Mouse (Mus musculus): ENCODE results near the gene Tns1. TPM values are rescaled to one million over a fixed set of nuclear protein-coding genes. Genes with fewer than 3 reads are reported as not detected.

The Tns1 gene
- polyA plus RNA-seq, 1 experiment from 2014 or later: 15.5 TPM

DNA sequence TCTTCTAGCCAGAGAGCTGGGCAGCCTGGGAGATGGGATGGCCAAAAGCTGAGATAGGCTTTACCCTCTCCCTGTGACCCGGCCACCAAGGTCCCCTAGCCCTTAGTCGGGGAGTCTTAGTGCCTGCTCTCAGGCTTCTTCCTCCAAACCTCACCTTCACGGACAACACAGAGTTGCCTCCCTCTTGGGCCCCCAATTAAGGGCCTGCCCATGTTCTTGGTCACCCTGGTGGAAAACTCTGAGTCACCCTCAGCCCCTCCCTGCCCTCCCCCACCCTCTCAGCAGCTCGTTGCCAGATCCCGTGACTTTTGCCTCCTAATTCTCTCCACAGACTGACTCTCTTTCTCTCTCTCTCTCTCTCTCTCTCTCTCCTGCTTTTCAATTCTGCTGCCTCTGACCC lies 39.5 kb downstream of the Tns1 start:
- ATAC-seq (ENCODE audit: low FRiP score) (no peak), DNase-seq (ENCODE audit: low spot score) (no peak)
- H3K4me1 ChIP-seq (replicated peaks; ENCODE audit: control insufficient read depth, insufficient read depth, low read length): 0 out of 2 replicates have a peak, but pooled peaks cover 2% of the 10 kb centered on the region
- no peak overlapping the region for H3K9ac ChIP-seq
- no peak overlapping the region for H3K4me2 ChIP-seq (replicated peaks)
- no peak overlapping the region for H3K4me3 ChIP-seq (replicated peaks; ENCODE audit: low read length)
- no peaks in the 10 kb centered on the region for H3K9me3 ChIP-seq (ENCODE audit: control insufficient read depth, low read length)
- H3K27me3 ChIP-seq (ENCODE audit: control insufficient read depth, insufficient read depth, low read length): no peaks in the 10 kb centered on the region
- WGBS: 49% methylated on average over 5 of the region's 5 CpGs
- H3K36me3 ChIP-seq (replicated peaks; ENCODE audit: control insufficient read depth, insufficient read depth): no peaks in the 10 kb centered on the region
- no peak overlapping the region for H3K27ac ChIP-seq

DNA sequence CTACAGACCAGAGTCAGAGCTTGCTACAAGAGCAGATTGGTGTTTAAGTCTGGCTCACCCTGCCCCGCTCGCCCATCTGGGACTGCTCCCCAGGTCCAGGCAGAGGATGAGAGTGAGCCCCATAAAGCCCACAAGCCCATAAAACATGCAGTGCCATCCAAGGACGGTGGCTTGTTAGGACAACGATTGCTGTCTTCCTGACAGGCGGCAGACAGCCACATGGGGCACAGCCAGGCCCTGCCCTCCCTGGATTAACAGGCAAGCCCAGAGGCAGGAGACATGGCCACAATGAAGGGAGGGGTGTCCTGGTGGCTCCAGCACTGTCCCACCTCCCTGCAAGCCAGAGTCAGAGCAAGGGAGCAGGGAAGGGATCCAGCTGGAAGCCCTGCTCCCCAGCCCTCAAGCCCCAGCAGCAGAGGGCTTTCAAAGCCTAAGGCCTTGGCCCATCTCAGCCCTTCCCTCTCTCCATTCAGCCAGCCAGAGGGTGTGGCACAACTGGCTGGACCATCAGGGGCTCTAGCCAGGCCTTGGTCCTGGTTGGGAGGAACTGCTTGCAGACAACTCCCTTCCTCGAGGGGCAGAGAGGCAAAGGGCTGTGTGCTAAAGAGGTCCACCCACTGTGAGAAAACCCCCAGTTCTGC lies 40.1 kb downstream of the Tns1 start:
- no peaks in the 10 kb centered on the region for H3K36me3 ChIP-seq (replicated peaks; ENCODE audit: control insufficient read depth, insufficient read depth)
- H3K9ac ChIP-seq: no peak overlapping the region
- DNase-seq (ENCODE audit: low spot score) (no peak), ATAC-seq (ENCODE audit: low FRiP score) (no peak)
- no peak overlapping the region for H3K27ac ChIP-seq
- WGBS: 69% methylated on average over 6 of the region's 6 CpGs
- no peak overlapping the region for H3K4me3 ChIP-seq (replicated peaks; ENCODE audit: low read length)
- no peak overlapping the region for H3K4me2 ChIP-seq (replicated peaks)
- H3K9me3 ChIP-seq (ENCODE audit: control insufficient read depth, low read length): no peaks in the 10 kb centered on the region
- H3K27me3 ChIP-seq (ENCODE audit: control insufficient read depth, insufficient read depth, low read length): no peaks in the 10 kb centered on the region
- 0 out of 2 replicates have a peak, but pooled peaks cover 2% of the 10 kb centered on the region for H3K4me1 ChIP-seq (replicated peaks; ENCODE audit: control insufficient read depth, insufficient read depth, low read length)

DNA sequence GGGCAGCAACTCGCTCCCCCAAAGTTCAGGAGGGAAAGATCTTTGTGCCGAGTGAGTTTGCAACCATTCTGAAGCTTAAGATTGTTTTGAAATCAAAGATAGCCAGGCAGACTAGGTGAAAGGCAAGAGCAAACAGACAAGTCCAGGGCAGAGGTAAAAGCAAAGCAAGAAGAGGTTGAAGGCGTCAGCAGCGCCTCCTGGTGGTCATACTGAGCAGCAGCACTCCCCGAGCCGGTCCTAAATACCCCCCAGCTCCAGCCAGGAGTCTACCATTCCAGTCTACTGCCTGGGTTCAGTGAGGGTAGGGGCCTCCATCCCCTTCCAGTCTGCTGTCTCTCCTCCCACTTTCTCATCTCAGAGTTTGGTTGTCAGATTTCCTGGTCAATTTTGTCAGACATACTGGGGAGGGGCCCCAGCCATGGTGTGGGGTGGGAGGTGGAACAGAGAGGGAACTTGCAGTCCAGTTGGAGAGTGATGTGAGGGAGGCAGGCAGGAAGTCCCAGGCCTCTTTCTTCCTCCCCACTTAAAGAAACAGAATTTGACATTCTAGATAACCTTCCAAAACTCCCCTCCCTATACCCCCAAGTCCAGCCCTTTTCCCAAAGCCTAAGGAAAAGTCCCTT lies 41.3 kb downstream of the Tns1 start:
- no peak overlapping the region for H3K4me3 ChIP-seq (replicated peaks; ENCODE audit: low read length)
- 0 out of 2 replicates have a peak, but pooled peaks cover 2% of the 10 kb centered on the region for H3K4me1 ChIP-seq (replicated peaks; ENCODE audit: control insufficient read depth, insufficient read depth, low read length)
- DNase-seq (ENCODE audit: low spot score) (peak; percentile 52), ATAC-seq (ENCODE audit: low FRiP score) (no peak)
- WGBS: 15% methylated on average over 6 of the region's 6 CpGs
- no peak overlapping the region for H3K27ac ChIP-seq
- no peaks in the 10 kb centered on the region for H3K36me3 ChIP-seq (replicated peaks; ENCODE audit: control insufficient read depth, insufficient read depth)
- no peak overlapping the region for H3K4me2 ChIP-seq (replicated peaks)
- H3K9me3 ChIP-seq (ENCODE audit: control insufficient read depth, low read length): no peaks in the 10 kb centered on the region
- no peaks in the 10 kb centered on the region for H3K27me3 ChIP-seq (ENCODE audit: control insufficient read depth, insufficient read depth, low read length)
- no peak overlapping the region for H3K9ac ChIP-seq

DNA sequence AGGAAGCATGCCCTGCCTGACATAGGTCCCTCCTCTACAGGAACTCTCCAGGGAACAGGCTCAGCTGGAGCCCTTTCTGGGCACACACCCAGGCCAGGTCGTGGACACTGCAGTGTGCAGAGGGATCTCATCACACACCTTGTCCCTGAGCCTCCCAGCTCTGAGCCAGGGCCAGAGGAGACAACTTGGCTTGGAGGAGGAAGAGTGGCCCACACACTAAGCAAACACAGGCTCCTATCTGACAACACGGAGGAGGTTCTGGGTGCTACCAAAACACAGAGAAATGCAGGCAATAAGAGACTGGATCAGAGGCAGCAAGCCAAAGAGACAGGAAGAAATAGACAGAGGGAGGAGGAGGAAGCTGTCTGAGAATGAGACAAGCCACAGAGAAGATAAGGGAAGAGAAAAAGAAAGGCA lies 42.7 kb downstream of the Tns1 start:
- no peaks in the 10 kb centered on the region for H3K36me3 ChIP-seq (replicated peaks; ENCODE audit: control insufficient read depth, insufficient read depth)
- H3K4me1 ChIP-seq (replicated peaks; ENCODE audit: control insufficient read depth, insufficient read depth, low read length): 0 out of 2 replicates have a peak, but pooled peaks cover 2% of the 10 kb centered on the region
- 61% methylated on average over 2 of the region's 2 CpGs for WGBS
- H3K27ac ChIP-seq: no peak overlapping the region
- no peak overlapping the region for H3K9ac ChIP-seq
- DNase-seq (ENCODE audit: low spot score): no peak
- no peaks in the 10 kb centered on the region for H3K9me3 ChIP-seq (ENCODE audit: control insufficient read depth, low read length)
- no peak overlapping the region for H3K4me2 ChIP-seq (replicated peaks)
- H3K4me3 ChIP-seq (replicated peaks; ENCODE audit: low read length): no peak overlapping the region
- H3K27me3 ChIP-seq (ENCODE audit: control insufficient read depth, insufficient read depth, low read length): no peaks in the 10 kb centered on the region
- no peak for ATAC-seq (ENCODE audit: low FRiP score)

DNA sequence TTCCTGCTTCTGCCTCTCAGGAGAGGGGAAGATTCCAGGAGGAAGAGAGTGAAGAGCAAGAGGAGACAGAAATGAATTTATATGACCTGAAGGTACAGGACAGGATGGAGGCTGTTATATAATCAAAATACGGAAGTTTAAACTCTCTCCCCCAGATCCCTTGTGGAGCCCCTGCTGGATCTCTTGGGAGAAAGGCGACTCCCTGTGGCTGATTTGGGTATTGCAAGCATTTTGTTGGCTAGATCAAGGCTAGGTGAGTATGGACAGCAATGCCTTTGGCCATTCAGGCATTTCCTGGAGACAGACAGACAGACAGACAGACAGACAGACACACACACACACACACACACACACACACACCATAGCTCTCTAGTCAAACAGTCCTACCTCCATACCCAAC lies 46.9 kb downstream of the Tns1 start:
- DNase-seq (ENCODE audit: low spot score) (peak; percentile 73), ATAC-seq (ENCODE audit: low FRiP score) (no peak)
- 0 out of 2 replicates have a peak, but pooled peaks cover 2% of the 10 kb centered on the region for H3K4me1 ChIP-seq (replicated peaks; ENCODE audit: control insufficient read depth, insufficient read depth, low read length)
- H3K27me3 ChIP-seq (ENCODE audit: control insufficient read depth, insufficient read depth, low read length): no peaks in the 10 kb centered on the region
- WGBS: 14% methylated on average over 2 of the region's 2 CpGs
- no peak overlapping the region for H3K4me3 ChIP-seq (replicated peaks; ENCODE audit: low read length)
- no peak overlapping the region for H3K9ac ChIP-seq
- no peak overlapping the region for H3K4me2 ChIP-seq (replicated peaks)
- H3K36me3 ChIP-seq (replicated peaks; ENCODE audit: control insufficient read depth, insufficient read depth): no peaks in the 10 kb centered on the region
- no peaks in the 10 kb centered on the region for H3K9me3 ChIP-seq (ENCODE audit: control insufficient read depth, low read length)
- H3K27ac ChIP-seq: no peak overlapping the region

GRCm38 (mm10) chr1:74076230-74076629 lies 48.0 kb downstream of the Tns1 start:
- 83% methylated on average over 4 of the region's 4 CpGs for WGBS

DNA sequence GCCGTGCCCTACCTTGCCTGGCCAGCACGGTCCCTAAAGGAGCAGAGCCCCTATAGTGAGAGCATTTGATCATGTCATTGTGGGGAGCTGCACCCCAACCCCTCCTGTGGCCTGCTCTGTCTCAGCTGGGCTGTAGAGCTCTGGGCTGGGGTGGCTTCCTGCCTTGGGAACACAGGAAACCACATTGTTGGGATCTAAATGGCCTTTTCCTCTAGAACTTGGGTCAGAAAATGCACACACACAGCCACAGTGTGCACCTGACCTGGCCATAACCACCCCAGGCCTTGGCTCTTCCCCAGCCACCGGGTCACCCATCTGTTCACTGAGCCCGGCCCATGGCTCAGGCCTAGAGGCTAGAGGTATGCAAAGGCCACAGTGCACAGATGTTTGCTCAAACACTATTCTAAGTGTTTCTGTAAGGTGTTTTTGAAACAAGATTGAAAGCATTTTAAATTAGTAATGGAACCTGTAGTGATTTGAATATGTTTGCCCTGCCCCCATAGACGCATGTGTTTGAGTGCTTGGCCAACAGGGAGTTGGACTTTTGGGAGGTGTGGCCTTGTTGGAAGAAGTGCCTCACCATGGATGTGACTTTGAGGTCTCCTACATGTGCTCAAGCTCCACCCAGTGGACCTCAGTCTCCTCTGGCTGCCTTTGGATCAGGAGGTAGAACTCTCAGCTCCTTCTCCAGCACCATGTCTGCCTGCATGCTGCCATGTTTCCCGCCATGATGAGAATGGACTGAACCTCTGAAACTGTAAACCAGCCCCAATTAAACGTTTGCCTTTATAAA lies 49.4 kb downstream of the Tns1 start:
- no peaks in the 10 kb centered on the region for H3K4me1 ChIP-seq (replicated peaks; ENCODE audit: control insufficient read depth, insufficient read depth, low read length)
- no peak overlapping the region for H3K27ac ChIP-seq
- no peak overlapping the region for H3K4me2 ChIP-seq (replicated peaks)
- H3K4me3 ChIP-seq (replicated peaks; ENCODE audit: low read length): no peak overlapping the region
- H3K9ac ChIP-seq: no peak overlapping the region
- H3K27me3 ChIP-seq (ENCODE audit: control insufficient read depth, insufficient read depth, low read length): no peaks in the 10 kb centered on the region
- 87% methylated on average over 7 of the region's 7 CpGs for WGBS
- no peaks in the 10 kb centered on the region for H3K9me3 ChIP-seq (ENCODE audit: control insufficient read depth, low read length)
- no peak for ATAC-seq (ENCODE audit: low FRiP score)
- H3K36me3 ChIP-seq (replicated peaks; ENCODE audit: control insufficient read depth, insufficient read depth): no peaks in the 10 kb centered on the region
- DNase-seq (ENCODE audit: low spot score): no peak

More at GRCm38 (mm10) chr1:74076230-74076629, 48.0 kb downstream of the Tns1 start:
- H3K4me1 ChIP-seq (replicated peaks; ENCODE audit: control insufficient read depth, insufficient read depth, low read length): no peaks in the 10 kb centered on the region
- no peaks in the 10 kb centered on the region for H3K36me3 ChIP-seq (replicated peaks; ENCODE audit: control insufficient read depth, insufficient read depth)
- H3K9me3 ChIP-seq (ENCODE audit: control insufficient read depth, low read length): no peaks in the 10 kb centered on the region
- ATAC-seq (ENCODE audit: low FRiP score) (no peak), DNase-seq (ENCODE audit: low spot score) (no peak)
- H3K4me3 ChIP-seq (replicated peaks; ENCODE audit: low read length): no peak overlapping the region
- H3K27me3 ChIP-seq (ENCODE audit: control insufficient read depth, insufficient read depth, low read length): no peaks in the 10 kb centered on the region
- H3K27ac ChIP-seq: no peak overlapping the region
- no peak overlapping the region for H3K9ac ChIP-seq
- H3K4me2 ChIP-seq (replicated peaks): no peak overlapping the region

DNA sequence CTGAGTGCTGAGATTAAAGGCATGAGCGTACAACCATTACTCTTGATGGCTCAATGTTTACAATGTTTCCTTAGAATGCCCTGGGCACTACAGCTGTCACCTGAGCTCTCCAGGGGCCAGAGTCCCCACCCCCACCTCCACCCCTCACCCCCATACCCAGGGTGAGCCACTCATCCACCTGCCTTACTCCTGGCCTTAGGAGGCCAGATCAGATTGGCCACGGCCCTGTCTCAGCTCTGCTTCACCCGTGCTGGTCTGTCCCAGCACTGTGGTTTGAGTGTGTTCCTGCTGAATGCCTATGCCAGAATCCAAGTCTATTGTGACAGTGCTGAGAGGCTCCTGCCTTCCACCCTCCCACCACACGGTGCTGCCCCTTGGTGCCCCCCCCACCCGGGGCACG lies 50.5 kb downstream of the Tns1 start:
- H3K36me3 ChIP-seq (replicated peaks; ENCODE audit: control insufficient read depth, insufficient read depth): no peaks in the 10 kb centered on the region
- 82% methylated on average over 6 of the region's 6 CpGs for WGBS
- no peak overlapping the region for H3K27ac ChIP-seq
- H3K9me3 ChIP-seq (ENCODE audit: control insufficient read depth, low read length): no peaks in the 10 kb centered on the region
- no peak overlapping the region for H3K9ac ChIP-seq
- no peak overlapping the region for H3K4me2 ChIP-seq (replicated peaks)
- DNase-seq (ENCODE audit: low spot score) (no peak), ATAC-seq (ENCODE audit: low FRiP score) (no peak)
- peaks cover 2% of the 10 kb centered on the region for H3K27me3 ChIP-seq (ENCODE audit: control insufficient read depth, insufficient read depth, low read length)
- no peak overlapping the region for H3K4me3 ChIP-seq (replicated peaks; ENCODE audit: low read length)
- peaks cover under 1% of the 10 kb centered on the region for H3K4me1 ChIP-seq (replicated peaks; ENCODE audit: control insufficient read depth, insufficient read depth, low read length)

DNA sequence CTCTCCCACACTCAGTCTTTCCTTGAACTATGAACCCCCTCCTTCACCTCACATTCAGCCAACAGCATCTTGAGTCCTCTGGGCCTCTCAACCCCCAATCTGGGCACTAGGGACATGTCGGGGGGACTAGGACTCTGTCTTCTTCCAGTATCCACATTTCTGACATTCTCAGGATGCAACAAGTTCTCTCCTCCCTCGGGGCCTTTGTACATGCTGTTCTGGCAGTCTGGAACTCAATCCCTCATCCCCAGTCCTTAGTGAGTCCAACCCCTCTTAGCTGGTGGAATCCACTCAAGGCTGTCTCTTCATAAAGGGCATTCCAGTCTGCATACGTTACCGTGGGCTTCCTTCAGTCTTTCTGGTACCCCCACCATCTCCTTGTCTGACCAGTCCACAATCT lies 53.5 kb downstream of the Tns1 start:
- Histone ChIP-seq H3K27ac (no peak overlapping the region), H3K9ac (no peak overlapping the region), H3K9me3 (ENCODE audit: control insufficient read depth, low read length) (no peaks in the 10 kb centered on the region), H3K36me3 (replicated peaks; ENCODE audit: control insufficient read depth, insufficient read depth) (no peaks in the 10 kb centered on the region), H3K27me3 (ENCODE audit: control insufficient read depth, insufficient read depth, low read length) (peaks cover 16% of the 10 kb centered on the region), H3K4me1 (replicated peaks; ENCODE audit: control insufficient read depth, insufficient read depth, low read length) (peaks cover 14% of the 10 kb centered on the region), H3K4me2 (replicated peaks) (no peak overlapping the region), H3K4me3 (replicated peaks; ENCODE audit: low read length) (no peak overlapping the region)
- 89% methylated on average over 4 of the region's 4 CpGs for WGBS
- ATAC-seq (ENCODE audit: low FRiP score) (no peak), DNase-seq (ENCODE audit: low spot score) (no peak)
